Mouse (Mus musculus) hindbrain, postnatal 0 days (tissue): Measurements from ENCODE around the gene Gse1. TPM values are rescaled to one million over a fixed set of nuclear protein-coding genes. Genes with fewer than 3 reads are reported as not detected.
A peak's percentile ranks its signal among the peaks of the same experiment; 100 is the strongest.

Experiments used
- ATAC-seq: fragments of 200-750 bp; cut with Nextera tagmentation; 2 replicates; pipeline ENCODE4 v1.8.0; 2017; ENCODE audit warnings: mild to moderate bottlenecking, moderate TSS enrichment, moderate library complexity
- DNase-seq: peaks from one replicate; pipeline ENCODE4 v3.0.0-alpha.2; 2015; ENCODE audit warnings: low spot score
- H3K27ac ChIP-seq: fragments of 300-500 bp; sonication (generic); 2 replicates; pipeline ENCODE4 v1.5.1; 2014; ENCODE audit warnings: mild to moderate bottlenecking
- H3K27me3 ChIP-seq: fragments of 300-500 bp; sonication (generic); 2 replicates; pipeline ENCODE4 v1.6.1; 2014; ENCODE audit warnings: low read length, mixed read lengths; ENCODE audit not compliant: insufficient read depth
- H3K36me3 ChIP-seq: fragments of 300-500 bp; sonication (generic); 2 replicates; pipeline ENCODE4 v1.6.1; 2014; ENCODE audit warnings: low read length, mixed read lengths; ENCODE audit not compliant: insufficient read depth
- H3K4me1 ChIP-seq: fragments of 300-500 bp; sonication (generic); 2 replicates; pipeline ENCODE4 v1.6.1; 2014; ENCODE audit warnings: antibody characterized with exemption, low read length, mixed read lengths; ENCODE audit not compliant: insufficient read depth
- H3K4me2 ChIP-seq: fragments of 300-500 bp; sonication (generic); 2 replicates; pipeline ENCODE4 v1.6.1; 2014; ENCODE audit warnings: low read depth, mild to moderate bottlenecking, low read length, moderate library complexity, mixed read lengths
- H3K4me3 ChIP-seq: fragments of 300-500 bp; sonication (generic); 2 replicates; pipeline ENCODE4 v1.5.1; 2014; ENCODE audit warnings: low read length
- H3K9ac ChIP-seq: fragments of 300-500 bp; sonication (generic); replicated peaks from 2 replicates; pipeline ENCODE4 v1.6.1; 2014; ENCODE audit warnings: mild to moderate bottlenecking, low read length, moderate library complexity, mixed read lengths
- H3K9me3 ChIP-seq: fragments of 300-500 bp; sonication (generic); 2 replicates; pipeline ENCODE4 v1.6.1; 2016; ENCODE audit warnings: low read length, mixed read lengths
- CTCF ChIP-seq: IDR thresholded peaks from 2 replicates; pipeline ENCODE4 v1.5.1; 2016; ENCODE audit warnings: antibody characterized with exemption, control low read depth, low read depth
- WGBS: fragments of 180-500 bp; shearing (Covaris S2); extraction: QIAGEN DNeasy Blood & Tissue Kit; methylation state at CpG from one replicate; pipeline ENCODE4 v1.1.7; 2014; 5-methylcytosine and 5-hydroxymethylcytosine counted together
- polyA plus RNA-seq: library from polyadenylated mRNA; unstranded; fragments of >200 nt; fragmentation: Nextera tagmentation; extraction: Ambion mirVana; gene quantifications from 2 replicates; pipeline ENCODE4 v1.2.1, GENCODE M21; 2015
- total RNA-seq: library from RNA; depleted of rRNA; stranded (reverse); fragments of >200 nt; gene quantifications from 2 replicates; pipeline ENCODE4 v1.2.3, GENCODE M21; 2014

The Gse1 gene
- total and polyA plus RNA-seq, 2 experiments from 2014 or later = 13.4 to 48.3 TPM

DNA sequence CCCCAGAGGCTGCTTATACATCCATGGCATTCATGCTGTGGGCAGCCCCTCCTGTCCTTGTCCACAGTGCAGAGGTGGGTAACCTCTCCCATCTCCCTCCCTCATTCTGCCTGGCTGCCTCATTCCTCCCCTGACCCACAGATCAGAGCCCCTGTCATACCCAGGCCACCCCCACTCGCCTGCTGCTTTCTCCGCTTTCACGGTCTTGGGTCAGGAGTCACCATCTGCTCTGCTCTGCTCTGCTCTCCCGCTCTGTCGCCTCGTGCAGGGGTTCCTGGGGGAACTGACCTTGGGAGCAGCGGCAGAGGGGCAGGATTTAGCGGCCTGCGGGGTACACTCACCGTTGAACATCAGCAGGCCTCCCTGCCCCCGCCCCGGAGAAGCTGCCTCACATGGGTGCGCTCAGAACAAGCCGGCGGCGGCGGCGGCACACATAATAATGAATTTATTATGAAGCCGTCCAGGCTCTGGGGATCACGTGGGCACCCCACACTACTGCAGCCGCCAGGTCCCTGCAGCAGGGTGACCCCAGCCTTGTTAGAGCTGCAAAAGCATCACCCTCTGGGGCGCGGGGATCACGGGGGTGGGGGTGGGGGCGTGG is 321.2 kb downstream of the Gse1 start:
- ATAC-seq (peak; percentile 19; the same call in 1 of the 2 replicates), DNase-seq (peak; percentile 60)
- peaks cover 46% of the 10 kb centered on the region for H3K4me1 ChIP-seq
- no peaks in the 10 kb centered on the region for H3K36me3 ChIP-seq
- peak overlapping the region; percentile 70 for H3K27ac ChIP-seq
- H3K4me2 ChIP-seq = peak overlapping the region; percentile 46
- H3K4me3 ChIP-seq = 0 out of 2 replicates have a peak overlapping the region, but pooled peaks have one; percentile 3
- 9% methylated on average over 25 of the region's 25 CpGs for WGBS
- TF ChIP-seq CTCF = no peak
- H3K9me3 ChIP-seq = no peaks in the 10 kb centered on the region
- peak overlapping the region; percentile 28; the same call in 1 of the 2 replicates for H3K9ac ChIP-seq
- H3K27me3 ChIP-seq = no peaks in the 10 kb centered on the region

DNA sequence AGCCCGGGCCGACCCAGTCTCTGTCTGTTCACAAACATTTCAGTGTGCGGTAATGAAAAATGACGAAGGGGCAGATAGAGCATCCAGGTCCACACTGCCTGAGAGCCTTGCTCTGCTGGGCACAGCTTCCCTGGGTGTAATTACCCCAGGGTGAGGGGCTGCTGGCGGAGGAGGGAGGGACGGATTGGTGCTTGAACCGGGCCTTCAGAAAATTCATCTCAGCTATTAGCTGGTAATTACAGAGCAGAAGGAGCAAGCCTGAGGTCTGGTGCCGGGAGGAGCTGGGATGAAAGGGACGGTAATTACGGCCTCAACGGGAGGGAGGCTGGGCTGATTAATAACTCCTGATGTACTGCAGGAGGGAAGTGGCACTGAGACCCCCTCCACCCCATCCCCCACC is 321.7 kb downstream of the Gse1 start:
- no peaks in the 10 kb centered on the region for H3K9me3 ChIP-seq
- H3K27ac ChIP-seq = peak overlapping the region; percentile 70
- TF ChIP-seq CTCF = no peak
- H3K9ac ChIP-seq = peak overlapping the region; percentile 28; the same call in 1 of the 2 replicates
- H3K27me3 ChIP-seq = no peaks in the 10 kb centered on the region
- H3K4me1 ChIP-seq = peaks cover 46% of the 10 kb centered on the region
- no peaks in the 10 kb centered on the region for H3K36me3 ChIP-seq
- 18% methylated on average over 11 of the region's 11 CpGs for WGBS
- peak; percentile 18; the same call in 1 of the 2 replicates for ATAC-seq
- peak overlapping the region; percentile 46 for H3K4me2 ChIP-seq
- H3K4me3 ChIP-seq = no peak overlapping the region
- DNase-seq = peak; percentile 41

DNA sequence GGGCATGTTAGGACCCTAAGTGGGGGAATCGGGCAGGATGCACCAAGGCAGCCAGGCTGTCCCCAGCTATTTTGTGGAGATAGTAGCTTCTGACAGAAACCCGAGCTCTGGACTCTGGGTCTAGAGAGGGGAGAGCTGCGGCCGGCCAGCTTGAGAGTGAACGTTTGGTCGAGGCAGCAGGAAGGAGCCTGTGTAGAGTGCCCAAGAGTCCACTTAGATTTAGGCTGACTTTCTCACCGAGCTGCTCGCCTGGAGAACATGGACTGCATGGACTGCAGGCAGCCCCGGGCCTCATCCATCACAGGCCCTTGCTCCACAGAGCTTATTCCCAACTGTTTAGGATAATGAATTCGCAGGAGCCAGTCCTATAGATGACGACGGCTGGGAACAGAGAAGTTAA is 322.2 kb downstream of the Gse1 start:
- peak overlapping the region; percentile 46; the same call in 1 of the 2 replicates for H3K4me2 ChIP-seq
- H3K9me3 ChIP-seq = no peaks in the 10 kb centered on the region
- TF ChIP-seq CTCF = no peak
- H3K27me3 ChIP-seq = no peaks in the 10 kb centered on the region
- no peak for ATAC-seq
- peaks cover 46% of the 10 kb centered on the region for H3K4me1 ChIP-seq
- 28% methylated on average over 12 of the region's 12 CpGs for WGBS
- no peak overlapping the region for H3K4me3 ChIP-seq
- DNase-seq = no peak
- H3K27ac ChIP-seq = peak overlapping the region; percentile 70
- H3K36me3 ChIP-seq = no peaks in the 10 kb centered on the region
- no peak overlapping the region; the same call in 1 of the 2 replicates for H3K9ac ChIP-seq

DNA sequence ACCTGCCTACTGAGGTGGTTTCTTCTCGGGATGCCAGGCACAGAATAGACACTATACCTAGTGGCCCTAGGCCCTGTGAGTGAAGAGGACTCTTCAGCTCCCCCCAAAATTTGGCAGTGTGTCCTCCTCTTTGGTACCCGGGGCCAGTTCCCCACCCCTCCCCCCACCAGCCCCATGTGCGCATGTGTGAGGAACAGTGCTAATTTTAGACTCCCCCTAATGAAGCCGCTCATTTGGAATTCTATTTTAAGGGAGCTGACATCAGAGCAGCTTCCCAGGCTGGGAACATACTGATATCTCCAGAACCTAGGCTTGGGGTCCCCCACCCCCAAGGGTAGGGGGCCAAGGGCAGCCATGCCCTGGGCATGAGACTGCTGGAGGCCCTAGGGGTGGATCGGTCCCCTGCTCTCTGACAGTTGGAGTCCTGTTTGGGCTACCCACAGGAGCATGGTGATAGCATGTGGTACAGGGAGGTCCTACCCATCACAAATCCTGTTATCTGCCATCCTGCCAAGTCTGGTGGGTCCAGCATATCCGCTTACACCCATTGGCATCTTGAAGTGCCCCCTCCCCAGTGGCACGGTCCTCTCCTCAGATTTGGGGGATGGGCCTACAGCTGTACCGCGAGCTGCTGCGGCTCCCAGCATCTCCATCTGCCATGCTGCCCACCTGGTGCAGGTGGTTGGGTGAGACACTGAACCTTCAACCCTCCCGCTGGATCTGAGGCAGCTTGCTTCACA is 322.9 kb downstream of the Gse1 start:
- ATAC-seq (peak; percentile 18; the same call in 1 of the 2 replicates), DNase-seq (peak; percentile 66)
- 41% methylated on average over 11 of the region's 11 CpGs for WGBS
- no peak overlapping the region for H3K9ac ChIP-seq
- peak overlapping the region; percentile 70; the same call in 1 of the 2 replicates for H3K27ac ChIP-seq
- peak overlapping the region; percentile 31; the same call in 1 of the 2 replicates for H3K4me2 ChIP-seq
- no peak for TF ChIP-seq CTCF
- H3K36me3 ChIP-seq = no peaks in the 10 kb centered on the region
- H3K4me3 ChIP-seq = no peak overlapping the region
- H3K27me3 ChIP-seq = no peaks in the 10 kb centered on the region
- no peaks in the 10 kb centered on the region for H3K9me3 ChIP-seq
- H3K4me1 ChIP-seq = peaks cover 52% of the 10 kb centered on the region

DNA sequence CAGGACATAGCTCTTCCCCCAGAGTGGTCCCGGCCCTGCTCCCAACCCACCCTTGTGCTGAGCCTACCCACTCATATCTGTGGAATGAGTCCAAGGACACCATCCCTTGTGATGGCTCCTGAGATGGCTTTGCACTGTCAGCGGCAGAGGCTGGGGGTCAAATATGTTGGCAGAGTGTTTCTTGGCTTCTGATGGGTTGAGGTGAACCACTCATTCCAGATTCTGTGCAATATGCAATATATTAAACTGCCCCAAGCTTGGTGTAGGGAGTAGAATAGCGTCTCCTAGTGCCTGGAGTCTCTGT is 323.4 kb downstream of the Gse1 start:
- peaks cover 57% of the 10 kb centered on the region for H3K4me1 ChIP-seq

DNA sequence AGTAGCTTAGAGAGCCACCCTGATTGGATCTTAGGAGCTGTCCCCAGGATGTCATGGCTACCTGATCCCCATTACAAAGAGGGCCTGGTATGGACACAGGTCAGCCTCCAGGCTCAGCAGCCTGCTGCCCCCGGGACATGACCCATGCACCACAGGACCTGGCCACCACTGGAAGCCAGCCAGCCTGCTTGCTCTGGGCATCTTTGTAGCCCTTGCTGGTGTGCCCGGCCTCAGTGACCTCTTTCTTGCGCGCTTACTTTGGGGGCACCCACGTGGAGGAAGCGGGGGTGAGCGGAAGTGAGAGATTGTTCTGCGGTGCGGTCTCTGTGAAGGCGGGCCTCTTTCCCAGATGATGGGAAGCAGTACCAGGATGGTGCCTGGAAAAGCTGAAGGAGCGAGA is 324.3 kb downstream of the Gse1 start:
- ATAC-seq = no peak
- Histone ChIP-seq H3K27ac (no peak overlapping the region), H3K9ac (no peak overlapping the region), H3K4me3 (no peak overlapping the region), H3K4me2 (no peak overlapping the region), H3K27me3 (no peaks in the 10 kb centered on the region), H3K9me3 (no peaks in the 10 kb centered on the region), H3K4me1 (peaks cover 63% of the 10 kb centered on the region), H3K36me3 (no peaks in the 10 kb centered on the region)
- 84% methylated on average over 11 of the region's 11 CpGs for WGBS
- no peak for TF ChIP-seq CTCF
- DNase-seq = no peak

More for the DNA sequence above, 323.4 kb downstream of the Gse1 start:
- 0 out of 2 replicates have a peak overlapping the region, but pooled peaks have one; percentile 70 for H3K27ac ChIP-seq
- 66% methylated on average over 3 of the region's 3 CpGs for WGBS
- ATAC-seq (no peak), DNase-seq (no peak)
- H3K27me3 ChIP-seq = no peaks in the 10 kb centered on the region
- H3K4me2 ChIP-seq = no peak overlapping the region
- H3K9ac ChIP-seq = no peak overlapping the region
- no peaks in the 10 kb centered on the region for H3K36me3 ChIP-seq
- H3K4me3 ChIP-seq = no peak overlapping the region
- TF ChIP-seq CTCF = no peak
- no peaks in the 10 kb centered on the region for H3K9me3 ChIP-seq
